Mouse (Mus musculus) B cell, adult (primary cell): Measurements from ENCODE around the gene Gm21725. TPM values are rescaled to one million over a fixed set of nuclear protein-coding genes. Genes with fewer than 3 reads are reported as not detected.

Experiments
- total RNA-seq: library from RNA; stranded (reverse); gene quantifications from 4 replicates; pipeline ENCODE4 v1.2.4, GENCODE M21; 2023; ENCODE audit not compliant: inconsistent age

Gm21725 gene
- total RNA-seq: not detected in 4 replicates

GRCm38 (mm10) chrY:13348963-13349362, at the start of gene Gm21725:
TSS of gene Gm21725 (minus strand) at chrY:13349063.

Other genes starting within 250 kb of the Gm21725 start
- gene Gm21891, start 215.6 kb downstream of the Gm21725 start, total RNA-seq: not detected in 4 replicates
- not detected in 4 replicates for gene Gm21425, start 187.1 kb downstream of the Gm21725 start, total RNA-seq
- not detected in 4 replicates for gene Gm21828, start 125.1 kb downstream of the Gm21725 start, total RNA-seq
- not detected in 4 replicates for gene Gm21440, start 96.7 kb downstream of the Gm21725 start, total RNA-seq
- not detected in 4 replicates for gene Gm21454, start 96.6 kb downstream of the Gm21725 start, total RNA-seq
- not detected in 4 replicates for gene Gm21866, start 116.5 kb upstream of the Gm21725 start, total RNA-seq
- not detected in 4 replicates for gene Gm20773, start 145.0 kb upstream of the Gm21725 start, total RNA-seq